Mouse (Mus musculus) ES-E14 (cell line): Measurements from ENCODE around the gene 9430007A20Rik.

Experiments used
- CHD2 ChIP-seq: IDR thresholded peaks from 2 replicates; pipeline ENCODE4 v1.6.1; 2014; ENCODE audit warnings: mild to moderate bottlenecking, low read depth, low read length, inconsistent platforms
- ZC3H11A ChIP-seq: IDR thresholded peaks from 2 replicates; pipeline ENCODE4 v1.6.1; 2012; ENCODE audit warnings: low read depth, mild to moderate bottlenecking, inconsistent platforms, low read length, borderline replicate concordance

GRCm38 (mm10) chr4:144519522-144519921, at the start of gene 9430007A20Rik:
- TF ChIP-seq CHD2: no peak
- TF ChIP-seq ZC3H11A: no peak
